Mouse (Mus musculus) liver, postnatal 0 days (tissue): ENCODE results near the gene Jade1.

ENCODE experiments used
- CTCF ChIP-seq: sonication (generic); IDR thresholded peaks from 2 replicates; pipeline ENCODE4 v1.5.1; 2016; ENCODE audit warnings: antibody characterized with exemption, low read depth
- EP300 ChIP-seq: IDR thresholded peaks from 2 replicates; pipeline ENCODE4 v1.6.1; 2016; ENCODE audit warnings: antibody characterized with exemption, low read depth, mild to moderate bottlenecking

DNA sequence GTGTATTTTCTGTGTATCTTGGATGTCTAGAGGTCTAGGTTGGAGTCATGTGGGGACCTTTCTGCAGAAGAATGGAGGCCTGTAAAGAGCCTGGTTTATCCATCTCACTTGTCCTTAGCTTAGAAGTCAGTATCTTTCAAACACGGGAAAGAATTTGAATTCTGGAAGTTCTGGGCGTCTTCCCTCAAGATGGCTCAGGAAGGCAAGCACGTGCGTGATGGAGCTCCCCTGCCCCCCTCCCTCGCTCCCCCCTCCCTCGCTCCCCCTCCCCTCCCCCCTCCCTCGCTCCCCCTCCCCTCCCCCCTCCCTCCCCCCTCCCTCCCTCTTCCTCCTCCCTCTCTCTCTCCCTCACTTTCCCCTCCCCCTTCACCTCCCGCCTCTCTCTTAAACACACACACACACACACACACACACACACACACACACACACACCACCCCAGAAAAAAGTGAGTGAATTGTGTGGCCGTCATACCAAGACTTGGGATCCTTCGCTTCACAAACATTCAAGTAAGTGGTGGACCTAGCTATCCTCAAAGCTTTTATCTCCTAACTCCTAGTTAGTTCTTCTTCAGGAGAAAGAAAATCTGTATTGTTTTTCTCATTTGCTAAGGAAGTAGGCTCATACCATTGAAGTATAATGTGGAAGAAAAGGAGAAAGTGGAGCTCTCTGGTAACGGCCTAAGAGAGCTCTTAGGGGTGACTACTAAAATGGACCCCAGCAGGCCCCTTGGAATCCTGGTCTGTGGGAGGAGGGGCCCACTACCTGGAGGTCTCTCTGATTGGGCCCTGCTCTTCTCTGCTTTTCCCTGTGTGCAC lies 1.1 kb downstream of the Jade1 start:
- TF ChIP-seq EP300 (no peak), CTCF (no peak)
